Comparison of ENCODE assay signal across 24 mouse cellular contexts in the genomic region with DNA sequence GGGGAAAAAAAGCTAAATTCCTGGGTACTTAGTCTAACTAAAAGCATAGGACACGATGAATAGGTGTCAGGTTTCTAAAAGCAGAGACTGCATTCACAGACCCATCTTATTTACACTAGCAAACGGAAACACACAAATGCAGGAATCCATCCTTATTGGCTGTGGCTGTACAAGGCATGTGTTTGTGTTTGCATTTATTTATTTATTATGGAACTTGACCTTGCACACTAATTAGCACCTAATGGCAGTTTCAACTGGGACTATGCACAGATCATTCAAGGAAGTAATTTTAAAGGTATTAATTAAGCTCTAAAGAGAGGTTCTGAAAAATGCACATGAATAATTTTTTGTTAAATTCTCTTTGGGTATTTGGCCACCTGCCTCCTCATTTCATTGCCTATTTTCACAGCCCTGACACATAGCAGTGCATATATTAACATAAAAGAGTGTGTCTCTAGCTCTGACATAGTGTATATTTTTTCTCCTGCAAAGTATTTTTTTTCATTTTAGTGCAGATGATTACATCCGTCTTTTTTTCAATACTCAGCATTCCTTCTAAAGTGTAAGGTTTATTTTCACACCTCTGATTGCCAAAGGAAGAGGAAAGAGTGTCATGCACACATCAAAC.
A peak's percentile ranks its signal among the peaks of the same experiment; 100 is the strongest.
DNase-seq lines count a peak whose midpoint lies in the region; ATAC-seq and TF ChIP-seq lines count a peak whose summit lies in the region.
"Had no signal": no experiment of that assay in that cellular context is flagged by ENCODE, and none has a peak within 500 bp of the region (broad histone marks: within the 10 kb centered on the region; RNA-seq: fewer than 3 reads in every experiment).

No protein-coding gene starts in this region.

- peak; percentile 21 for DNase-seq in embryo, embryonic 10 days (ENCODE audit: low spot score)
- DNase-seq in embryo, embryonic 9.5 days (ENCODE audit: extremely low spot score): no peak
- peak; percentile 7 for DNase-seq in limb, embryonic 14.5 days (ENCODE audit: low spot score)
- DNase-seq in limb, embryonic 10.5 days (ENCODE audit: low spot score): no peak
- DNase-seq in embryo, embryonic 11 days: peak; percentile 4
- peak; percentile 42 for DNase-seq in forebrain, postnatal 0 days
- no peak for DNase-seq in urinary bladder, adult 2 months (ENCODE audit: low spot score)
- DNase-seq in layer of hippocampus, adult 11-12 months (ENCODE audit: low spot score): no peak
- DNase-seq: adrenal gland, postnatal 10 days; cerebellum, adult 11 months; cerebellum, adult 9-11 months; gastrocnemius, postnatal 36 days; heart, adult 2 months; heart, postnatal 14 days; kidney, adult 11 months; liver, embryonic 13.5 days; lung, adult 2 months; retina, postnatal 1 day; thymus, postnatal 25 days had no signal

- no peak for TF ChIP-seq POLR2A in limb, embryonic 14.5 days (IDR thresholded peaks at IDR 0.05; ENCODE audit: borderline replicate concordance, extremely low read depth, insufficient read depth, insufficient read length)

- H3K4me3 ChIP-seq in limb, embryonic 14.5 days (replicated peaks; ENCODE audit: low read length): no peak overlapping the region
- H3K4me3 ChIP-seq in limb, embryonic 10.5 days: no peak overlapping the region
- H3K4me3 ChIP-seq in forebrain, postnatal 0 days (ENCODE audit: low read depth, low read length): no peak overlapping the region
- H3K4me3 ChIP-seq: heart, adult 2 months; heart, embryonic 13.5 days; kidney, embryonic 15.5 days; limb, embryonic 13.5 days; liver, embryonic 13.5 days; neural tube, embryonic 12.5 days had no signal

- no peaks in the 10 kb centered on the region for H3K36me3 ChIP-seq in limb, embryonic 14.5 days (ENCODE audit: control insufficient read depth, insufficient read depth, low read length)
- no peaks in the 10 kb centered on the region for H3K36me3 ChIP-seq in limb, embryonic 10.5 days
- H3K36me3 ChIP-seq in forebrain, postnatal 0 days (ENCODE audit: insufficient read depth): no peaks in the 10 kb centered on the region
- H3K36me3 ChIP-seq: heart, embryonic 13.5 days; kidney, embryonic 15.5 days; limb, embryonic 13.5 days; liver, embryonic 13.5 days; neural tube, embryonic 12.5 days had no signal

- no peak for ATAC-seq in limb, embryonic 14.5 days (ENCODE audit: low FRiP score, low read depth)
- peak; percentile 71 for ATAC-seq in forebrain, postnatal 0 days
- ATAC-seq: activated CD4-positive, CD25-positive, alpha-beta regulatory T cell, adult 4 months had no signal

- 45% methylated on average over 3 of the region's 3 CpGs for WGBS in limb, embryonic 14.5 days
- 63% methylated on average over 3 of the region's 3 CpGs for WGBS in limb, embryonic 10.5 days
- 19% methylated on average over 3 of the region's 3 CpGs for WGBS in forebrain, postnatal 0 days

- no peak overlapping the region for H3K9ac ChIP-seq in limb, embryonic 14.5 days (ENCODE audit: low read depth, low read length, severe bottlenecking)
- H3K9ac ChIP-seq in forebrain, postnatal 0 days: no peak overlapping the region
- H3K9ac ChIP-seq: heart, embryonic 13.5 days; kidney, embryonic 15.5 days; limb, embryonic 13.5 days; liver, embryonic 13.5 days; neural tube, embryonic 12.5 days had no signal

- H3K4me1 ChIP-seq in limb, embryonic 14.5 days (ENCODE audit: control insufficient read depth, insufficient read depth, low read length): 0 out of 2 replicates have a peak, but pooled peaks cover 3% of the 10 kb centered on the region
- no peaks in the 10 kb centered on the region for H3K4me1 ChIP-seq in limb, embryonic 10.5 days
- H3K4me1 ChIP-seq in forebrain, postnatal 0 days (ENCODE audit: insufficient read depth): no peaks in the 10 kb centered on the region
- H3K4me1 ChIP-seq: heart, embryonic 13.5 days; kidney, embryonic 15.5 days; liver, embryonic 13.5 days; neural tube, embryonic 12.5 days had no signal

- H3K9me3 ChIP-seq in limb, embryonic 14.5 days (ENCODE audit: control insufficient read depth, low read length): no peaks in the 10 kb centered on the region
- H3K9me3 ChIP-seq in limb, embryonic 10.5 days (replicated peaks): no peaks in the 10 kb centered on the region
- no peaks in the 10 kb centered on the region for H3K9me3 ChIP-seq in forebrain, postnatal 0 days (ENCODE audit: low read length)
- H3K9me3 ChIP-seq: heart, embryonic 13.5 days; kidney, embryonic 15.5 days; limb, embryonic 13.5 days; liver, embryonic 13.5 days; neural tube, embryonic 12.5 days had no signal

- H3K4me2 ChIP-seq in limb, embryonic 14.5 days (replicated peaks; ENCODE audit: low read depth, low read length, severe bottlenecking): no peak overlapping the region
- H3K4me2 ChIP-seq in forebrain, postnatal 0 days (ENCODE audit: low read depth): no peak overlapping the region
- H3K4me2 ChIP-seq: heart, embryonic 13.5 days; kidney, embryonic 15.5 days; limb, embryonic 13.5 days; liver, embryonic 13.5 days; neural tube, embryonic 12.5 days had no signal

- no peaks in the 10 kb centered on the region for H3K27me3 ChIP-seq in limb, embryonic 14.5 days (ENCODE audit: control insufficient read depth, insufficient read depth, low read length)
- no peaks in the 10 kb centered on the region for H3K27me3 ChIP-seq in limb, embryonic 10.5 days (ENCODE audit: low read depth, poor library complexity, severe bottlenecking)
- no peaks in the 10 kb centered on the region for H3K27me3 ChIP-seq in forebrain, postnatal 0 days (ENCODE audit: insufficient read depth, low read length)
- H3K27me3 ChIP-seq: heart, embryonic 13.5 days; kidney, embryonic 15.5 days; limb, embryonic 13.5 days; liver, embryonic 13.5 days; neural tube, embryonic 12.5 days had no signal

- no peak overlapping the region for H3K27ac ChIP-seq in limb, embryonic 14.5 days (replicated peaks; ENCODE audit: low read depth, low read length)
- H3K27ac ChIP-seq in limb, embryonic 10.5 days: no peak overlapping the region
- no peak overlapping the region for H3K27ac ChIP-seq in forebrain, postnatal 0 days (ENCODE audit: low read depth, low read length)
- H3K27ac ChIP-seq: heart, adult 2 months; heart, embryonic 13.5 days; kidney, embryonic 15.5 days; limb, embryonic 13.5 days; liver, embryonic 13.5 days; neural tube, embryonic 12.5 days had no signal

- TF ChIP-seq CTCF in forebrain, postnatal 0 days (IDR thresholded peaks at IDR 0.05; ENCODE audit: low read depth): no peak

Comparison
In these comparisons a context has a peak if more than half of its experiments do, and no peak if none do; other contexts are left out.
1. DNase-seq: peak in embryo, embryonic 10 days (single experiment), limb, embryonic 14.5 days (single experiment), embryo, embryonic 11 days (single experiment) and forebrain, postnatal 0 days (single experiment); none in embryo, embryonic 9.5 days (single experiment), limb, embryonic 10.5 days (single experiment), urinary bladder, adult 2 months (single experiment) and layer of hippocampus, adult 11-12 months (single experiment).